Mouse (Mus musculus): ENCODE measurements around the gene Tas1r1.
"Not testable (repeated sequence)": the region's sequence is repeated elsewhere in the genome, so short reads cannot be mapped to it uniquely, and the experiment has no call there.

Gene Tas1r1

DNA sequence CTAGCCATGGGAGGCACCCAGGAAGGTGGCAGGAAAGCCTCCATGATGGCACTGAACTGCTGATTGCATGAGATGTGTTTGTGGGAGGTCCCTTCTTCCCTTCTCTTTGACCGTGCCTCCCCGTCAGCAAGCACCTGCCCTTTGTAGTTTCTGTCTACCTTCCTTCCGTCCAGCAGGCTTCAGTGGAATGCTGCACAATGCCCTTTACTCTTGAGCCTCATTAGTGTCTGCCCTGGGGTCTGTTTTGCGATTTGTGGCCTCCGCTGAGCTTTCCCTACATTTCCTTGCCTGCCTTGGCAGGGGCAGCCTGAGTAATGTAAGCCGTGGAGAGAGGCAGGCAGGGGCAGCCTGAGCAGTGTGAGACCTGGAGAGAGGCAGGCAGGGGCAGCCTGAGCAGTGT is 6.2 kb upstream of the Tas1r1 start:
- in situ Hi-C loops (cut with MseI, MboI) = no loop called here

DNA sequence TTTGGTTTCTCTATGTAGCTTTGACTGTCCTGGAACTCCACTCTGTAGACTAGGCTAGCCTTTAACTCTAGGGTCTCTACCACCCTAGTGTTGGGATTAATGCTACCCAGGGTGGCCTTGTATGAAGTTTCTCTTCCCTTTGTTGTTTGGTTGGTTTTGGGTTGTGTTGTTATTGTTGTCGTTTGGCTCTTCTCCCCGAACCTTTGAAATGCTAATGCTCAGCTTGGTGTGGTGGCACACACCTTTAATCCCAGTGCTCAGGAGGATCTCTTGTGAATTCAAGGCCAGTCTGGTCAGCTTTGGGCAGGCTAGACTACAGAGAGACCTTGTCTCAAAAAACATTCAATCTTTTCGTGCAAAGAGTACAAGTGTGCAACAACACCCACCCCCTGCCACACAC is 4.8 kb upstream of the Tas1r1 start:
- in situ Hi-C loops (cut with MseI, MboI) = no loop called here

DNA sequence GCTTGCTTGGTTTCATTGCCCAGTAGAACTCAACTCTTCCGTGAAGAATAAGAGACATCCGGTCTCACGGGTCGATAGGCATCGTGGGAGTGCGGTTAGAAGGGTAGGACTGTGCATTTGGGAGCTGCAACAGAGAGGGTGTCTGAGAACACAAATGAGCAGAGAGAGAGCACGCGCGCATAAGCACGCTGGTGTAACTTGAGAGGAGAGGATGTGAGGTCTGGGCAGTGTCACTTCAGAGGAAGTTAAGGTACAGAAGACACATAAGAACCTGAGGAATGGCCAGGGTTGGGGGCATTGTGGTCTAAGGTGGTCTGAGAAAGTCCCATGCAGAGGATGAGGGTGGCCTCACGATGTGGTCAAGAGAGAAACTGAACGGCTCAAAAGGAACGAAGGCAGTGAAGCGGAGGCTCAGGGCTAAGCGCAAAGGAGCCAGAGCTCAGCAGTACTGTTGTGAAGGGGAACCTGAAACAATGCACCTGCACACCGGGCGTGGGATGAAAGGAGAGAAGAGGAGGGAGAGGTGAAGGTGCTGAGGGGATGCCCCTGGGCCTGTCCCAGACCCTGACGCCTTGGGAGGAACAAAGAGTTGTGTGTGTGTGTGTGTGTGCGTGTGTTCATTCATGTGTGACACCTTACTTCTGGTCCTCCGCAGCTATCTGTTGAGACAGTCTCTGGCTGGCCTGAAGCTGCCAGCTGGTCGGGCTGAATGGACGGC is 3.7 kb upstream of the Tas1r1 start:
- in situ Hi-C loops (cut with MseI, MboI) = no loop called here

DNA sequence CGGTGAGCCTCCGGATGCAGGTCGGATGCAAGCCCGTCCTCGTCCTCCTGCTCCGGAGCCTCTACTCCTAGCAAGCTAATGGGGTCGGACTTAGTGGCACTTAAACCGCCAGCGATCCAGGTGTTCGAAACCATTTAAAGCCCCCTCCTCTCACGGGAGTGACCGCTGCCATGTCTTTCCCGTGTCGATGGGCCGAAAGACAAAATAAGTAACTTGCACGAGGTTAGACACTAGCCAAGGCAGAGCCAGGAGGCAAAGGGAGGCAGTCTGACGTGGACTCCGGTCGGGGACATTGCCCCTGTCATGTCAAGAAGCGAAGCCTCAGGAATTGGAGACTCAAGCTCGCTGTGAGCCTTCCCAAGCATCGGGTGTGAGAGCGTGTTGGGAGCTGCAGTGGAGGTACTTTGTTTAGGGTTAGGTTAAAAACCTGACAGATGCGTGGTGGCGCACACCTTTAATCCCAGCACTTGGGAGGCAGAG is 1.5 kb upstream of the Tas1r1 start:
- in situ Hi-C loops (cut with MseI, MboI) = no loop called here

DNA sequence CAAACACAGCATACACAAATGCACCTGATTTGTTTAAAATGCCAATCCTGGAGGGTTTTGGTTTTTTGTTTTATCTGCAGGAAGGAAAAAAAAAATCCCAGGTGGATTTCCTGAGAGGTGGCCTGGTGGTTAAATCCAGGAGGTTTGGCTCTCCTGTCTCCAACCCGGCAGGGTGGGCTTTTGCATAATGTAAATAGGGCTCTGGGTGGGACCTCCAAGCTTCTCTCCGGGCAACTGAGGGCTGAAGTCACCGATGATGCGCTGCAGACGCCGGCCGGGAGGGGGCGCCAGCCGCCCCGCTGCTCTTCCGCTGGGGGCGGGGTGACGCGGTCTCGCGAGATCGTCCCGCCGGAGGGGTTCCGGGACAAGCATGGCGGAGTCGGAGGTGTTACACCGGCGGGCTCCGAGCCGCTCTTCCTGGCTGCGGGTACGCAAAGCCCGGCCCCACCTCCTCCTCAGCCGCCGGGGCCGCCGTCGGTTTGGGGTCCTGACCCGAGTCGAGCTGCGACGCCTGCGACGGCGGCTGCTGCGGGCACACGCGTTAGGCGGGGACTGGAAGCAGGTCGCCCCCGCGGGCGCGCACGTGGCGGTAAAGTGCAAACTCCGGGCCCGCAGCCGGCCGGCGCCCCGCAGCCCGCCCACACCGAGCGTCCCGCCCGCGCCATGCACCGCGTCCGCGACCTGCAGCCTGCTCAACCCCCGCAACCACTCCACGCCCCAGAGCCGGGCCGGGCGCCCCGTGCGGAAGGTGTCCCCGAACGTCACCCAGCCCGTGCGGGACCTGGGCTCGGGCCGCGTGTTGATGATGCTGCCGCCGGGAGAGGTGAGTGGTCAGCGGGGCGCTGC is 840 bp upstream of the Tas1r1 start, which contains the start of gene Nol9:
Gene Nol9, plus strand, starts transcription at position 337 of the 846 bp plus-strand sequence.
- in situ Hi-C loops (cut with MseI, MboI) = no loop called here

DNA sequence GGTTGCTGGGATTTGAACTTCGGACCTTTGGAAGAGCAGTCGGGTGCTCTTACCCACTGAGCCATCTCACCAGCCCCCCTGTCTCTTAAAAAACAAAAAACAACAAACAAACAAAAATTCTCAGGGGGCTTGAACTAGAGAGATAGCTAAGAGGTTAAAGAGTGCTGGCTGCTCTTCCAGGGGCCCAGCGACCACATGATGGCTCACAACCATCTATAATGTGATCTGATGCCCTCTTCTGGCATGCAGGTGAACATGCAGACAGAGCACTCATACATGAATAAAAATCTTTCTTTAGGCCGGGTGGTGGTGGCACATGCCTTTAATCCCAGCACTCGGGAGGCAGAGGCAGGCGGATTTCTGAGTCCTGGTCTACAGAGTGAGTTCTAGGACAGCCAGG is 1.9 kb downstream of the Tas1r1 start:
- in situ Hi-C loops (cut with MseI, MboI) = not testable (repeated sequence)

DNA sequence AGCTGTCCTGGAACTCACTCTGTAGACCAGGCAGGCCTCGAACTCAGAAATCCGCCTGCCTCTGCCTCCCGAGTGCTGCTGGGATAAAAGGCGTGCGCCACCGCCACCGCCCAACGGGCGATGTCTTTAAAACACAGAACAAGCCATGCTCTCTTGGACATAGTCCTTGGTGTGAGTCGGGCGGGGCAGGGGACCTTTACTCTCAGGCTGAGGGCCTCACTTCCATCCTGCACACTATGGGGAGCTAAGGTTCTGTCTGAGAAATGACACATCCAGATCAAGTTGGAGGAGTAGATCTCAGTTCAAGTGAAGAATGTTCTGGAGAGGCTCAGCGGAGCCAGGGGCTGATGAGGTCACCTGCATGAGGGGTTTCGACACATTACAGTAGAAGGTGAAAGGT is 5.4 kb downstream of the Tas1r1 start:
- in situ Hi-C loops (cut with MseI, MboI) = no loop called here

DNA sequence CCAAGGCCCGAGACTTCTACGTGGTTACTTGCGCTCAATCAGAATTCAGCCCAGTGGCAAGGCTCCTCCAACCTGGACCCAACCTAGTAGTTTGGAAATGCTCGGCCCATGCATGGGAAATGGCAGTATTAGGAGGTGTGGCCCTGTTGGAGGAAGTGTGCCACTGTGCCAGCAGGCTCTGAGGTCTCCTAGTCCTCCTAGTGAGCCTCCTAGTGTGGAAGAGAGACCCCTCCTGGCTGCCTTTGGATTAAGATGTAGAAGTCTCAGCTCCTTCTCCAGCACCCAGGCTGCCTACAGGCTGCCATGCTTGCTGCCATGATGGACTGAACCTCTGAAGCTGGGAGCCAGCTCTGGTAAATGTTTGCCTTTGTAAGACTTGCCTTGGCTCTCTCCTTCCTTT is 8.4 kb downstream of the Tas1r1 start:
- in situ Hi-C loops (cut with MseI, MboI) = no loop called here

DNA sequence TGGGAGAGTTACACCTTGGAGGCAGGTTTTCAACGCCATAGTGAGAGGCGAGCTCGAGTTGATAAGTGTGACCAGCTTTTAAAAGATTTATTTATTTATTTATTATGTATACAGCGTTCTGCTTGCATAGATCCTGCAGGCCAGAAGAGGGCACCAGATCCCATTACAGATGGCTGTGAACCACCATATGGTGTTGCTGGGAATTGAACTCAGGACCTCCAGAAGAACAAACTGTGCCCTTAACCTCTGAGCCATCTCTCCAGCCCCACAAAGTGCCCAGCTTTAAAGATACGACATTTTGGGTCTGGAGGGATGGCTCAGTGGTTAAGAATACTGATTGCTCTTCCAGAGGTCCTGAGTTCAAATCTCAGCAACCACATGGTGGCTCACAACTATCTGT is 9.3 kb downstream of the Tas1r1 start:
- in situ Hi-C loops (cut with MseI, MboI) = no loop called here

DNA sequence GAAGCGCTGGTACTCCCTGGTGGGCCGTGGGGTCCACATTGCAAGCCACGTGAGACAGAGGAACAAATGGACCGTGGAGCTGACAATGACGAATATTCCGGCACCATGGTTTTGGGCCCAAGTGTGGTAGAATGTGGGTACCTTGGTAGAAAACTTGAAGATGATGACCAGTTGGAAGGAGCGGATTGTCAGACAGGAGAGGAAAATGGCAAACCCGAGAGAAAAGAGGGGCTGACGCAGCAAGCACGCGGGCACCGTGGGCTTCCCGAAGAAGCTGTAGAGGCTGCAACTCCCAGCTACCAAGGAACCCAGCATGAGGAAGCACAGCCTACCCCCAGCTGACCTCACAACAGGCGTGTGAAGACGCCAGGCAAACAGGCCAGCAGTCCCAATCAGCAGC is 9.9 kb downstream of the Tas1r1 start:
- in situ Hi-C loops (cut with MseI, MboI) = no loop called here

DNA sequence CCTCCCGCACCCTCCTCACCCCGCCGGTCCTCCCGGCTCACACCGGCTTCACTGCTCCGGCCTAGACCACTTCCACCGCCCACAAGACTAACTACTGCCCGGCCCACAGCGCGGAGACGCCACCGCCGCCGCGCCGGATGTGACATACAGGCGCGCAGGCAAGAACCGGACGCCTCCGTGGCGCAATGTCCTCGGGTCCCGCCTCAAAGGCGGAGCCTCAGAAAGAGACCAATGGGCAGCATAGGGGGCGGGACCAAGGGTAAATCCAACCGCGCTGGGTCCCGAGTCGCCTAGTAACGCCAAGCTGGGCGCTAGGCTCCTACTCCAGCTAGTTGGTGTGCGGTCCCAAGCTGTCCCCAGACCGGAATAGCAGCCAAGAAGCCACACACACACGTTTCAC is 10.8 kb downstream of the Tas1r1 start, which contains the start of gene Zbtb48:
Gene Zbtb48, minus strand, starts transcription at position 148 of the 400 bp plus-strand sequence.
- in situ Hi-C loops (cut with MseI, MboI) = no loop called here

DNA sequence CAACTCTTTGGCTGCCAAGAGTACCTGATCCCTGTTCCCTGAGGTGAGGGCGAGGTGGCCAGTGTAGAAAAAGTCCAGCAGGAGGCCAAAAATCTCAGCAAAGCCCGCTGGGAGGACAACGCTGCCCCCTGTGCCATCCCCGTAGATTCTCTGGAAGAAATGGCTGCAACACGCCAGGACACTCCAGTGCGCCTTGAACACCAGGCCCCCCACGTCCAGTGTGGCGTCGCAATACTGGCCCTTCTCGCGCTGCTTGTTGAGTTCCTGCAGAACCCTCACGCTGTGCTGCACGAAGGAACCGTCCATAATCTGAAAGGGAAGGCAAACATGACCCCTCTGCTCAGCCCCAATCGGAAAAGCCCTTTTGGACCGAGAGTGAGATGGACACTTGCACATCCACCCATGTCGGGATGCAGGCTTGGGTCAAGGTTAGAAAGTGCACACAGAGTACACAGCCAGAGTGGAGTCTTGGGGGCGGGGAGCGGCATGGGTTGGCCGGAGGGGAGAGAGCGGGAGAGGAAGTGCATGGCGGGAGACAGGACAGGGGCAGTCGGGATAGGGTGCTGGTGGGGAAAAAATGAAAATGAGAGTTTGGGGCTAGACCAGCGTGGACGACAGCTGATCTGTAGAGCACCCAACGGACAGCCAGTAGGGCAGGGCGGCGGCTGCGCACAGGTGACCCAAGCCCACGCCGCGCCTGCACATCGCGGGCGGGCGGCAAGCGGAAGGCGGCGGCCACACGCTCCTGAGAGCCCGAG is 11.4 kb downstream of the Tas1r1 start:
- in situ Hi-C loops (cut with MseI, MboI) = no loop called here

DNA sequence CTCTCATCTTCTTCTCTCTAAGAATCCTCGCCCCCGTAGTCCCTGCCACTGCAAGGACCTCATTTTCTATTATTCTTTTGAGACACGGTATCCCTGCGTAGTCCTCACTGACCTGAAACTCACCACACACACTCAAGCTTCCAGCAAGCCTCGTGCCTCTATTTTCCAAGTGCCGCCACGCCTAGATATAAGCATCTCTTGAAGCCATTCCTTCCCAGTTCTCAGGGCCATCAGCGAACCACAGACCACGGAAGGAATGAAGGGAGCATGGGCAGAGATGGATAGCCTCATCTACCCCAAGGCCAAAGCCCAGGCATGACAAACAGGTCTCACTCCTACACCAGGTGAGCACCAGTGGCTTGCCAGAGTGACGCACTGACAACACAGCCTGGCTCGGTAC is 13.8 kb downstream of the Tas1r1 start:
- in situ Hi-C loops (cut with MseI, MboI) = no loop called here

DNA sequence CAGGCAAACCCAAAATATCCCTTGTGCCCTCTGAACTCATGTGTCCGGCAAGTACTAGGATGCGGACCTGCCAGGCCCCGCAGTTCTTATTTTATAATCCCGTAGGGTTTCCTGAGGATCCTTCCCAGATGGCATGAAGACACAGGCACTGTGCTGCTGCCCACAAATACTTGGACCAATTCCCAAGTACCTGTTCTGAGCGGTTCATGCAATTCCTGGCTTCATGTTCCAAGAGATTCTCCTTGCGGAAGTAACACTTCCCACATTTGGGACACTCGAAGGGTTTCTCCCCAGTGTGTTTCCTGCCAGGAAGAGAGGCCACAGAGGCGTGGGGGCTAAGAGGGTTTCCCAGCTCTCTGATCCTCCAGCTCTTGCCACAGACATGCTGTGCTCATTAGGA is 15.9 kb downstream of the Tas1r1 start:
- in situ Hi-C loops (cut with MseI, MboI) = no loop called here

DNA sequence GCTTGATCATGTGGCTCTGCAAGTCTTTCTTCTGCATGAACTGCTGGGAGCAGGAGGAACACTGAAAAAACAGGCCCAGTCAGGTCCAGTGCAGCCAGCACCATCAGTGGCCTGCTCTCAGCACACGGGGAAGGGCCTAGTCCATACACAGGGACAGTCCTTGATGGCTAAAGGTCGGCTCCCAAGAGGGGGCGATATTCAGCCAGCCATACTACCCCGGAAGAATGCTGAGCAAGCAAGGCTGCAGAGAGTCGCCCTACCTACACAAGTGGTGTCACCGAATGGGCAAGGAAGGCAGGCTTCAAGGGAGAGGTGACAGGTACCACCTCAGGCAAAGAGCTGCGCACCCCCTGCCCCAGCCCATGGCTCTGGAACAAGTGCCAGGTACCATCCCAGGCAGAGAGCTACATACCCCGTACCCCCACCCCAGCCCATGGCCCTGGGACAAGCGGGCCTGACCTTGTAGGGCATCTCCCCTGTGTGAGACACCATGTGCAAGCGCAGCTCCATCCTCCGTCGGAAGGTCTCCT is 16.7 kb downstream of the Tas1r1 start:
- in situ Hi-C loops (cut with MseI, MboI) = no loop called here

DNA sequence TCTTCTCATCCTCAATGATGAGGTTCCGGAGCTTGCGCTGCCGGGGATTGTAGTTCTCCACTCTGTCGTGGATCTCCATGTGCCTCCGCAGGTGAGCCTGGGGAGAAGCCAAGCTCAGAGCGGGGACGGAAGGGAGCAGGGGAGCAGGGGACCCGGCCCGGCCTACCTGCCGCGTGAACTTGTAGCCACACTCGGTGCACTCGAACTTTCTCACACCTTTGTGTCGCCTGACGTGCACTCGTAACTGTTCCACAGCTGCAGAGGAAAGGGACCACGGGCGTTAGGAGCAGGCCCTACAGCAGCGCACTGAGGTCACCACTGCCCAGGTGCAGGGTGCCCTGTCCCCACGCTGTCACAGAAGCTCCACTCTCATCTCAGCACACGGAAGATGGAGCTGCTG is 18.3 kb downstream of the Tas1r1 start:
- in situ Hi-C loops (cut with MseI, MboI) = no loop called here

DNA sequence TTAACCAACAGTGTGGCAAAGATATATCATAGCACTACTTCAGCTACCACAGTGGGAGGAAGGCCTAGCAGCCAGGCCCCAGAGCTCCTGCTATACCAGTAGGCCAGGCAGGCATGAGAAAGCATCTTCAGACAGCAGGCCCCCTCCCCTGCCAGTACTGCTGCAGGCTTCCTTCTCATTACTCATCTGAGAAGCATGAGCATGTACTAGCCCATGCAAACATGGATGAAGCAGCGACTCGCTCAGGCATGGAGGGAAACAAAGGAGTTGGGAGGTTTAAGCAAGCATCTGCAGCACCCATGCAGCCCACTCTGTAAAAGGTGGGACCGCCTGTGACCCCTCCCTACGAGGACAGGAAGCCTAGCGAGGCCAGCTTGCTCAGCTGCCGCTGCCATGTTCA is 19.3 kb downstream of the Tas1r1 start:
- in situ Hi-C loops (cut with MseI, MboI) = no loop called here

DNA sequence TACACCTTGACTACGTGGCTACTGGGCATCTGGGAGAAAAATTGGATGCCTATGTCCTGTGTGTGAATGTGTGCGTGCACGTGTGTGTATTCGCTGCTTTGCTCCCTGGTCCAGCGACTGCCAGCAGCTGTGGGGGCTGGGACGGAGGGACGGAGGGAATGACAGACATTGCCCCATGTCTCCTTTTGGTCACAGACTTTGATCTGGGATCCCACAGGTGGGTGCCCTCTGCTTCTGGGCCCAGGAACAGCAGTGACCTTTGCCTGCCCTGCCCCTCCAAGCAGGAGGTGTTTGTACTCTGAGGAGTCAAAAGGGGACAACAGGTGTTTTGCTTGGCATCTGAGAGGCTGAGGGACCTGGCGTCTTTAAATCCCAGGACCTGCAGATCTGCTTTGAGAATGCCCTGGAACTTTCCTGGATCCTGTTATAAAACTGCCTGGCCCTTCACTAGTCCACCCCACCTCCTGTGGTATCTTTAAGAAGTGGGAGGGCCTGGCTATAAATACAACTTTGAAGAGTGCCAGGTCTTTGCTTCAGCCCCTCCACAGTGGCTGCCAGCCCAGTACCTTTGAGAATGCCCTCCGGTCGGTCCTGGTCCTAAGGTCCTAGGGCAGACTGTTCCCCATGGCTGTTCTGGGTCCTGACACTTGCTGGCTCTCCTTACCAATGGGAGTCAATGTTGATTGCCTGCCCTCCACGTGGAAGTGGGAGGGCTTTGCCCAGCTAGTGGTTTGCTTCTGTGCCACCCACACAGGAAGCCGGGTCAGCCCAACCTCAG is 25.1 kb downstream of the Tas1r1 start:
- in situ Hi-C loops (cut with MseI, MboI) = no loop called here

DNA sequence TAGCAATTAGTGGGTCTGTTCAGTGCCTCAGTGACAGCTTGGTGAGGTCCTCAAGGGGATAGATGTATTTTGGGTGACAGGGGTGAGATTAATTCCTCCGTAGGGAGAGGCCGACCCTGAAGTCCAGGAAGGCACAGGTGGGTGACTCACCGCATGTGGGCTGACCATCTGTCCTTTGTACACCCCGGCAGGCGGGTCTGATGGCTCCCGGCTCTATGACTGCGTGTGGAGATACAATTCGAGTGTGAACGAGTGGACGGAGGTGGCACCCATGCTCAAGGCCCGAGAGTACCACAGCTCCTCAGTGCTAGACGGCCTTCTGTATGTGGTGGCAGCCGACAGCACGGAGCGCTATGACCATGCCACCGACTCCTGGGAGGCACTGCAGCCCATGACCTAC is 26.3 kb downstream of the Tas1r1 start:
- in situ Hi-C loops (cut with MseI, MboI) = no loop called here

DNA sequence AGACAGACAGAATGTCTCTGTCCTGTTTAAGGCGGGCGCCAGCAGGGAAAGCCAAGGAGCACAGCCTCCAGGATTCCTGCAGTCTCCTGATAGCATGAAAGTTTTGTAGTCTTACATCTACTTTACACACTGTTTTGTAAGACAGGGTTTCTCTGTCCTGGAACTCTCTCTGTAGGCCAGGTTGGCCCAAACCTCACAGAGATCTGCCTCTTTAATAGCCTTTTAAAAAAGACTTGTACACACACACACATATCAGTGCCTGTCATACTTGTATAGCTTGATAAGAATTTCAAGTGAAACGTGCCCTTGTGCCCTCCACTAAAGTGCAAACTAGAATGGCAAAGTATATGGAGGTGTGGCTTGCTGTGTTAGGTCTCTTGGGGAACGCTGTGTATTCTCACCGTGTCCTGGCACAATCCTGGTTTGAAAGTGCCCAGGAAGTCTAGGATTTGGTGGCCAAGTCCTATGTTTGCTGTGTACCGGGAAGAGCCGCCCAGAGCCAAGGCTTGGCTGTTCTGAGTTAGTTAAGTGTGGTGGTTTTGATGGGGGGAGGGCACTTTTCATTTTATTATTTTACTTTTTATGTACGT is 27.1 kb downstream of the Tas1r1 start:
- in situ Hi-C loops (cut with MseI, MboI) = no loop called here

DNA sequence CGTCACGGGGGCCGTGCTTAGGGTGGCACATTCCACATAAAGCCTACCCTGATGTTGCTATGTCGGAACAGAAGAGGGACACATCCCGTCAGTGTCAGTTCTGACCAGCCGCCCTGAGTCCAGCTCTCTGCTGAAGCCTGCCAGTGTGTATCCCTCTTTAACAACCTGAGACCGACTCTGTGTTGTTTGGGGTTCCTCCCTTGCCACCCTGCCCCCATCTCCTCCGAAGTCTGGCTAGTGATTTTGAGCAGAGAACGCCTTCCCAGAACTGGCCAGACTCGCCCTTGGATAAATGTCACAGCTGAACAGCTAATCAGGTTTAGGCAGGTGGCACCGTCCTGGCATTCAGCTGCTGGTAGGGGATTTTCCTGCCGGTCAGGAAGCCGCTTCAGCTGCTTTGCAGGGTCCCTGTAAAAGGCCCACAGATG is 27.6 kb downstream of the Tas1r1 start:
- in situ Hi-C loops (cut with MseI, MboI) = no loop called here
